Mouse (Mus musculus): ENCODE data around the gene Snrpc. TPM values are rescaled to one million over a fixed set of nuclear protein-coding genes. Genes with fewer than 3 reads are reported as not detected.

Gene Snrpc
- polyA plus RNA-seq, 1 experiment from 2014 or later = 299 TPM

- Histone ChIP-seq H3K27me3 (no peaks in the 10 kb centered on the region), H3K27ac (replicated peaks) (no peak overlapping the region), H3K4me3 (no peak overlapping the region), H3K36me3 (peaks cover 43% of the 10 kb centered on the region), H3K4me2 (replicated peaks) (no peak overlapping the region), H3K9ac (replicated peaks) (no peak overlapping the region), H3K9me3 (no peaks in the 10 kb centered on the region), H3K4me1 (no peaks in the 10 kb centered on the region)
- ATAC-seq (replicated peaks) = no peak
- 89% methylated on average over 6 of the region's 6 CpGs for WGBS
Observed at GRCm38 (mm10) chr17:27883994-27884393, 46.0 kb downstream of the Snrpc start.

- H3K9ac ChIP-seq (replicated peaks) = no peak overlapping the region
- no peaks in the 10 kb centered on the region for H3K9me3 ChIP-seq
- H3K4me3 ChIP-seq = no peak overlapping the region
- H3K4me1 ChIP-seq = no peaks in the 10 kb centered on the region
- peaks cover 43% of the 10 kb centered on the region for H3K36me3 ChIP-seq
- no peak overlapping the region for H3K4me2 ChIP-seq (replicated peaks)
- no peak for ATAC-seq (replicated peaks)
- 85% methylated on average over 19 of the region's 19 CpGs for WGBS
- no peaks in the 10 kb centered on the region for H3K27me3 ChIP-seq
- no peak overlapping the region for H3K27ac ChIP-seq (replicated peaks)
Observed at GRCm38 (mm10) chr17:27886499-27887210, 48.7 kb downstream of the Snrpc start.

Other genes with a start within 250 kb of the Snrpc start
- 273 and 295 TPM in 2 replicates for gene Nudt3, start 214.7 kb upstream of the Snrpc start, polyA plus RNA-seq (2015; fragmentation: Nextera tagmentation; extraction: Ambion mirVana)
- not detected in 2 replicates for gene RPS10-NUDT3, start 202.9 kb upstream of the Snrpc start, polyA plus RNA-seq (2015; fragmentation: Nextera tagmentation; extraction: Ambion mirVana)
- gene Rps10, start 201.5 kb upstream of the Snrpc start, polyA plus RNA-seq (2015; fragmentation: Nextera tagmentation; extraction: Ambion mirVana) = 578 and 580 TPM in 2 replicates
- gene Pacsin1, start 182.6 kb upstream of the Snrpc start, polyA plus RNA-seq (2015; fragmentation: Nextera tagmentation; extraction: Ambion mirVana) = 31.9 and 32.1 TPM in 2 replicates
- 0.49 and 0.51 TPM in 2 replicates for gene Spdef, start 109.2 kb upstream of the Snrpc start, polyA plus RNA-seq (2015; fragmentation: Nextera tagmentation; extraction: Ambion mirVana)
- 10.6 and 10.8 TPM in 2 replicates for gene D17Wsu92e, start 17.5 kb upstream of the Snrpc start, polyA plus RNA-seq (2015; fragmentation: Nextera tagmentation; extraction: Ambion mirVana)
- 5.2 and 5.3 TPM in 2 replicates for gene Uhrf1bp1, start 18.3 kb downstream of the Snrpc start, polyA plus RNA-seq (2015; fragmentation: Nextera tagmentation; extraction: Ambion mirVana)
- gene Anks1, start 71.2 kb downstream of the Snrpc start, polyA plus RNA-seq (2015; fragmentation: Nextera tagmentation; extraction: Ambion mirVana) = 35.3 and 38.6 TPM in 2 replicates
- 71.7 and 73.2 TPM in 2 replicates for gene Taf11, start 71.7 kb downstream of the Snrpc start, polyA plus RNA-seq (2015; fragmentation: Nextera tagmentation; extraction: Ambion mirVana)
- gene Tcp11, start 242.5 kb downstream of the Snrpc start, polyA plus RNA-seq (2015; fragmentation: Nextera tagmentation; extraction: Ambion mirVana) = 1.7 and 1.8 TPM in 2 replicates

All from forebrain, embryonic 15.5 days (tissue).